Mouse (Mus musculus): ENCODE data around the gene Gm904. TPM values are rescaled to one million over a fixed set of nuclear protein-coding genes. Genes with fewer than 3 reads are reported as not detected.

The Gm904 gene
- not detected in 2 replicates for polyA plus RNA-seq (2012; rRNA removed; ENCODE audit: low replicate concordance)

DNA sequence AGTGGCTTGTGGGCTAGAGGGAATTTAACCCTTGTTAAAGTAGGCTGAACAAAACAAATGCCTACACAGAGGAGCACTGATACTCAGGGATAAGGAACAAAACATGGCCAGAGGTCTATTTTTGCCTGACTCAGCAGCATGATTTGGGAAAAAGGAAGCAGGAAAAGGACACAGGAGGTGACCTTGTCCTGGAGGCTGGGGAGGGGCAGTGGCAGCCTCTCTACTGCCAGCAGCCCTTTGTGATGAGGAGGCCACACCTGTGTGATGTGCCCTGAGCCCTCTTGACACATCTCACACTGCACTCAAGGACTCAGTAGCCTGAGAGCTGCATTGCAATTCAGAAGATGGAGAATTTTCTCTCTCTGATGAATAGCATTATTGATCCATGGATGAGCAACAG is at the start of gene Gm904:
Gene Gm904, plus strand, starts transcription at position 301 of the 400 bp plus-strand sequence.

Other genes with a start within 250 kb of the Gm904 start
- 39.9 and 85.7 TPM in 2 replicates for gene Fbxw17, start 225.4 kb upstream of the Gm904 start, polyA plus RNA-seq (2012; rRNA removed; ENCODE audit: low replicate concordance)
- gene Gm47429, start 199.3 kb upstream of the Gm904 start, polyA plus RNA-seq (2012; rRNA removed; ENCODE audit: low replicate concordance): not detected in 2 replicates
- not detected in 2 replicates for gene Nutm2, start 175.9 kb upstream of the Gm904 start, polyA plus RNA-seq (2012; rRNA removed; ENCODE audit: low replicate concordance)
- not detected in 2 replicates for gene Gm8765, start 55.1 kb downstream of the Gm904 start, polyA plus RNA-seq (2012; rRNA removed; ENCODE audit: low replicate concordance)